Mouse (Mus musculus): ENCODE measurements around the gene Eprs.

Gene Eprs

GRCm38 (mm10) chr1:185451495-185451894 is 88.7 kb downstream of the Eprs start:
- Histone ChIP-seq H3K27me3 (ENCODE audit: control insufficient read depth, insufficient read depth, low read length, poor library complexity, severe bottlenecking) (no peaks in the 10 kb centered on the region), H3K36me3 (ENCODE audit: control insufficient read depth, insufficient read depth, low read length, poor library complexity, severe bottlenecking) (no peaks in the 10 kb centered on the region)
- no peak for DNase-seq (ENCODE audit: low read depth, low spot score)

GRCm38 (mm10) chr1:185452461-185452860 is 89.6 kb downstream of the Eprs start:
- no peak for DNase-seq (ENCODE audit: low read depth, low spot score)
- H3K27me3 ChIP-seq (ENCODE audit: control insufficient read depth, insufficient read depth, low read length, poor library complexity, severe bottlenecking), result no peaks in the 10 kb centered on the region
- H3K36me3 ChIP-seq (ENCODE audit: control insufficient read depth, insufficient read depth, low read length, poor library complexity, severe bottlenecking), result no peaks in the 10 kb centered on the region

GRCm38 (mm10) chr1:185454144-185454543 is 91.3 kb downstream of the Eprs start:
- Histone ChIP-seq H3K27me3 (ENCODE audit: control insufficient read depth, insufficient read depth, low read length, poor library complexity, severe bottlenecking) (no peaks in the 10 kb centered on the region), H3K36me3 (ENCODE audit: control insufficient read depth, insufficient read depth, low read length, poor library complexity, severe bottlenecking) (no peaks in the 10 kb centered on the region)
- DNase-seq (ENCODE audit: low read depth, low spot score), result no peak

GRCm38 (mm10) chr1:185454575-185454954 is 91.7 kb downstream of the Eprs start, which contains the start of gene Slc30a10:
TSS of gene Slc30a10 (plus strand) at chr1:185454848.
- DNase-seq (ENCODE audit: low read depth, low spot score), result no peak
- Histone ChIP-seq H3K36me3 (ENCODE audit: control insufficient read depth, insufficient read depth, low read length, poor library complexity, severe bottlenecking) (no peaks in the 10 kb centered on the region), H3K27me3 (ENCODE audit: control insufficient read depth, insufficient read depth, low read length, poor library complexity, severe bottlenecking) (no peaks in the 10 kb centered on the region)

GRCm38 (mm10) chr1:185454955-185455701 is 92.3 kb downstream of the Eprs start:
- Histone ChIP-seq H3K27me3 (ENCODE audit: control insufficient read depth, insufficient read depth, low read length, poor library complexity, severe bottlenecking) (no peaks in the 10 kb centered on the region), H3K36me3 (ENCODE audit: control insufficient read depth, insufficient read depth, low read length, poor library complexity, severe bottlenecking) (no peaks in the 10 kb centered on the region)
- DNase-seq (ENCODE audit: low read depth, low spot score), result no peak

- no peak for DNase-seq (ENCODE audit: low read depth, low spot score)
- Histone ChIP-seq H3K36me3 (ENCODE audit: control insufficient read depth, insufficient read depth, low read length, poor library complexity, severe bottlenecking) (no peaks in the 10 kb centered on the region), H3K27me3 (ENCODE audit: control insufficient read depth, insufficient read depth, low read length, poor library complexity, severe bottlenecking) (no peaks in the 10 kb centered on the region)
These were observed 93.5 kb downstream of the Eprs start for GRCm38 (mm10) chr1:185456327-185456726.

- H3K27me3 ChIP-seq (ENCODE audit: control insufficient read depth, insufficient read depth, low read length, poor library complexity, severe bottlenecking), result no peaks in the 10 kb centered on the region
- DNase-seq (ENCODE audit: low read depth, low spot score), result no peak
- no peaks in the 10 kb centered on the region for H3K36me3 ChIP-seq (ENCODE audit: control insufficient read depth, insufficient read depth, low read length, poor library complexity, severe bottlenecking)
These were observed 97.3 kb downstream of the Eprs start for GRCm38 (mm10) chr1:185460096-185460495.

- H3K27me3 ChIP-seq (ENCODE audit: control insufficient read depth, insufficient read depth, low read length, poor library complexity, severe bottlenecking), result no peaks in the 10 kb centered on the region
- H3K36me3 ChIP-seq (ENCODE audit: control insufficient read depth, insufficient read depth, low read length, poor library complexity, severe bottlenecking), result no peaks in the 10 kb centered on the region
- no peak for DNase-seq (ENCODE audit: low read depth, low spot score)
These were observed 100.0 kb downstream of the Eprs start for GRCm38 (mm10) chr1:185462889-185463288.

GRCm38 (mm10) chr1:185469551-185470021 is 106.7 kb downstream of the Eprs start:
- Histone ChIP-seq H3K27me3 (ENCODE audit: control insufficient read depth, insufficient read depth, low read length, poor library complexity, severe bottlenecking) (no peaks in the 10 kb centered on the region), H3K36me3 (ENCODE audit: control insufficient read depth, insufficient read depth, low read length, poor library complexity, severe bottlenecking) (no peaks in the 10 kb centered on the region)
- DNase-seq (ENCODE audit: low read depth, low spot score), result no peak

GRCm38 (mm10) chr1:185472025-185472720 is 109.3 kb downstream of the Eprs start:
- no peak for DNase-seq (ENCODE audit: low read depth, low spot score)
- Histone ChIP-seq H3K36me3 (ENCODE audit: control insufficient read depth, insufficient read depth, low read length, poor library complexity, severe bottlenecking) (no peaks in the 10 kb centered on the region), H3K27me3 (ENCODE audit: control insufficient read depth, insufficient read depth, low read length, poor library complexity, severe bottlenecking) (no peaks in the 10 kb centered on the region)

GRCm38 (mm10) chr1:185472730-185473129 is 109.9 kb downstream of the Eprs start:
- Histone ChIP-seq H3K36me3 (ENCODE audit: control insufficient read depth, insufficient read depth, low read length, poor library complexity, severe bottlenecking) (no peaks in the 10 kb centered on the region), H3K27me3 (ENCODE audit: control insufficient read depth, insufficient read depth, low read length, poor library complexity, severe bottlenecking) (no peaks in the 10 kb centered on the region)
- no peak for DNase-seq (ENCODE audit: low read depth, low spot score)

- Histone ChIP-seq H3K36me3 (ENCODE audit: control insufficient read depth, insufficient read depth, low read length, poor library complexity, severe bottlenecking) (no peaks in the 10 kb centered on the region), H3K27me3 (ENCODE audit: control insufficient read depth, insufficient read depth, low read length, poor library complexity, severe bottlenecking) (no peaks in the 10 kb centered on the region)
These were observed 110.6 kb downstream of the Eprs start for GRCm38 (mm10) chr1:185473437-185473836.

More at GRCm38 (mm10) chr1:185473437-185473836, 110.6 kb downstream of the Eprs start:
- no peak for DNase-seq (ENCODE audit: low read depth, low spot score)
